Mouse (Mus musculus): ENCODE measurements at regions not wholly inside any gene's neighbourhood (a gene's known extent, or its start where the extent isn't known, plus 50 kb on each side); places are given as distances from the start of the nearest gene placed in this dataset.

- TF ChIP-seq CTCF (IDR thresholded peaks at IDR 0.05; ENCODE audit: low read depth, low read length) (no peak), EP300 (IDR thresholded peaks at IDR 0.05; ENCODE audit: insufficient read depth, low read depth, low read length) (no peak), POLR2A (IDR thresholded peaks at IDR 0.05; ENCODE audit: insufficient read depth, low read length) (no peak)
These were observed 100.6 kb downstream of the Tmem30b start for GRCm38 (mm10) chr12:73445562-73445961.
